Mouse (Mus musculus) heart, postnatal 10 days (tissue): ENCODE data around the gene Eva1a. TPM values are rescaled to one million over a fixed set of nuclear protein-coding genes. Genes with fewer than 3 reads are reported as not detected.

Experiments
- DNase-seq, 2 experiments: peaks; one replicate each; pipeline ENCODE4 v3.0.0; 2021
- intact Hi-C: fragments of 180-260 bp; cut with DNase I; formaldehyde crosslinking; loops from one replicate; pipeline ENCODE4 v1.15.1; 2025
- total RNA-seq, 2 experiments: library from RNA; stranded (reverse); gene quantifications; 2 replicates each; pipeline ENCODE4 v1.2.3; 2021

Gene Eva1a
- total RNA-seq, 2 experiments from 2014 or later: 5.7 to 7.6 TPM

DNA sequence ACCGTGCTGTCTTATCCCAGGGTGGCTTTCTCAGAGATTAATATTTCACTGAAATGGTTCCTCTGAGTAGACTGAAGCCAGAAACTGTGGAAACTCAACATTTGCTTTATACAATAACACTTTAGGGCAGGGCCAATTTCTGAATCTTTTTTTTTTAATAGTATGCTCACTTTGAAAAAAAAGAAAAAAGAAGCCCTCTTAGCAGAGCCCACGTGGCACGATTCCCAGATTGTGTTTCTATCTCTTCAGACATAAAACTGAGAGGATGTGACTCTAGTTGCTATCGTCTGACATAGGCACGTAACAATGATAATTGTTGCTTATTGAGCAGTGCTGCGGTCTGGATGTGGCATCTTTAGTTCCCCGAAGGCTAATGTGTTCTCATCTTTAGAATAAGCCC lies 19.1 kb downstream of the Eva1a start:
- intact Hi-C loops: no loop called here
- DNase-seq: no peak

DNA sequence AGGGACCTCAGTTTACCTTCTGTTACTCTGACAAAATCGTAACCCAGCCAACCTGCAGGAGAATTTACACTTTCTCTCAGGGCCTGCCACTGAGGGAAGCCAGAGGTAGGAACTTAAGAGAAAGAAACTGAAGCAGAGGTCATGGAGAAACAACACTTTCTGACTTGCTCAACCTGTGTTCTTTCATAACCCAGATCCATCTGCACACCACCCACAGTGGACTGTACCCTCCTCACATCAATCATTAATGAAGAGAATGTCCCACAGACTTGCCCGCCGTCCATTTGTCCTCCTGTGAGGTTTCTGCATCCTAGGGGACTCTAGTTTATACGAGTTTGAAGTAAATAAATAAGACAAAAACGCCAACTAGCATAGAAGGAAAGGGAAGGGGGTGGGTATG lies 24.4 kb downstream of the Eva1a start:
- intact Hi-C loops: no loop called here
- no peak for DNase-seq

DNA sequence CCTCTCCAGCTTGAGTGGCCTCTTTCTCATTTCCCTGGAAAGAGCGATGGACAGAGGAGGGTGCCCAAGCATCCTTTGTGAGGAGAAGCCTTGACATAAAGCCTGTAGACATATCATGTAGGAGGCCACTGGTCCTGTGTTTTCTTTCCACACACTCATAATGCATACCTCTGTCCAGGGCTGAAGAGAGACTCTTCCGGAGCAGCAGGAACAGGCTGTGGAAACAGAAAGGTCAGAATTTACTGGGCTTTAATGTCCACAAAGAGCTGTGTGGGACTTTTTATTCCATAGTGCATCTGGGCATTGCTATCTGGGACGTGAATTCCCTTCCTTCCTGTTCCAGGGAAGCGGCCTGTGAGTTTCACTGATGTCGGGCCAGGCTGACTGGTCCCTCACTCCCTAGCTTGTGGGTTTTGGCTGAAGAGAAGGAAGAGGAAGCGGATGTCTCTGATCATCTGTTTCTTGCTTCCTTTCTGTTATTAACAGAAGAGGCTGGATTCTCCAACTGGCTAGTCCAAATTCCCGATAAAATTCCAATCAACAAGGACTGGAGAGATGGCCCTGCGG lies 25.8 kb downstream of the Eva1a start:
- DNase-seq: peak; percentile 60 to 62
- intact Hi-C loops: loop anchor here (2.0 kb wide), 1 partner anchor 16 kb away; no protein-coding TSS in a partner anchor

DNA sequence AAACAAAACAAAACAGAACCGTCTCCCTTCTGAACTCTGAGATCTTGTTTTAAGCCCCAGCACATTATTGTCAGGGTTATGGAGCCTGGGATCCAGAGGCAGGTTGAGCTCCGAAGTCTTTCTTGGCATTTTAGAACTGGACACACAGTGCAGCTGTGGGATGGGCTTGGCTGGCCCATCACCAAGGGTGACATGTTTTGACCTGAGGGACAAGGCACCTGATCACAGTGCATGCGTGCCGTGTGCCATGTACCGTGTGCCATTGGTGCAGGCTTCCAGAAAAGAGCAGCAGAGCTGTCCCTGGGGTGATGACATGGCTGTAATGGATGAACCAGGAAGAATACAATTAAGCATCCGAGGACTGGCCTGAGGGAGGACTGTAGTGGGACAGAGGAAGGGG lies 29.6 kb downstream of the Eva1a start:
- no peak for DNase-seq
- intact Hi-C loops: no loop called here

DNA sequence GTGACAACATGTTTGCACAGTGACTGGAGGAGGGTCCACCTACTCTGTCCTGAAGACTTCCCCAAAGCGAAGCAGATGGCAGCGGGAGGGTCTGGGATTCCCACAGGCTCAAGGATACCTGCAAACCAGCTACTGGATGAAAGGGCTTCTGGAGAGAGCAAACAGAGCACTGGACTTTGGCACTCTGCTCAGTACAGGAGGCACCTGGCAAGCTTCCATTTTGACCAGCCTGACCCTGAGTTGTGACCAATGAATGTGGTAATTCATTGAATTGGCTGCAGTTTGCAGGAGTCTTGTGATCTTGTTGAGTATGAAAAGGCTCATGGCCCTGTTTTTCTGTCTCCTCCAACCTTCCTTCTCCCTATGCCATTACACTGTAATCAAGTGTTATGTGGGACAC lies 32.2 kb downstream of the Eva1a start:
- no peak for DNase-seq
- intact Hi-C loops: no loop called here

DNA sequence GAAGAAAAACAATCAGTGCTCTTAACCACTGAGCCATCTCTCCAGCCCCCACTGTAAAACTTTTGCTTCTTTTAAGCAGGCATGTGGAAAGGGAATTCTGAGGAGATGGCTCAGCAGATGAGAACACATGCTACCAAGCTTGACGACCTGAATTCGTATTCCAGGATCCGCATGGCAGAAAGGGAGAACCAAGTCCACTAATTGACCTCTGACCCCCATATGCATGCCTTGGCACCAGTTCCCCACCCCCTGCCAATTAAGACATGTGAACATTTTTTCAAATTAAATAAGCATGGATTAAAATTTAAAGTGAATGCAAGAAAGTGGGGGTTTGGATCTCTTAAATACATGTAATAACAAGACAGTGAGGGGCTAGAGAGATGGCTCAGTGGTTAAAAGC lies 32.7 kb downstream of the Eva1a start:
- intact Hi-C loops: no loop called here
- DNase-seq: no peak

DNA sequence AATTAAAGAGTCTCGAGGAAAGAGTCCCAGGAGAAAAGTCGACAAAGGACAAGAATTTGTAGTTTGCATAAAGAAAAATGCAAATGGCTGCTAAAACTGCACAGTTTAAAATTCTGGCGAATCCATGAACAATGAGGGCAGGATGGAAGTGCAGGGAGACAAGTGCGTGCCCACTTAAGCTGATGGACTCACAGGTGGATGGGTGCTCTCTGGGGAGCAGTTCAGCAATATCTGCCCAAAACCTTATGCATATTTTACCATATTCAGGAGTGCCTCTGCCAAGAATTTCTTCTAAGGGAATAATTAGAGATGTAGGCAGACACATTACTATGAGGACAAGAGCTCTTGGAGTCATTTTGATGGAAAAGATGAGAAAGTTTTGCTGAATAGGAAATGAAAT lies 35.5 kb downstream of the Eva1a start:
- intact Hi-C loops: no loop called here

GRCm38 (mm10) chr6:82078875-82079274 lies 38.0 kb downstream of the Eva1a start:
- peak in 1 of 2 experiments; percentile 4 for DNase-seq
- intact Hi-C loops: no loop called here

More for the DNA sequence above, 35.5 kb downstream of the Eva1a start:
- DNase-seq: no peak

- intact Hi-C loops: loop anchor here (2.0 to 5.0 kb wide), 2 partner anchors 17 to 36 kb away; no protein-coding TSS in a partner anchor
- peak in 1 of 2 experiments; percentile 3 for DNase-seq
Measured at GRCm38 (mm10) chr6:82083655-82084054, 42.8 kb downstream of the Eva1a start.

DNA sequence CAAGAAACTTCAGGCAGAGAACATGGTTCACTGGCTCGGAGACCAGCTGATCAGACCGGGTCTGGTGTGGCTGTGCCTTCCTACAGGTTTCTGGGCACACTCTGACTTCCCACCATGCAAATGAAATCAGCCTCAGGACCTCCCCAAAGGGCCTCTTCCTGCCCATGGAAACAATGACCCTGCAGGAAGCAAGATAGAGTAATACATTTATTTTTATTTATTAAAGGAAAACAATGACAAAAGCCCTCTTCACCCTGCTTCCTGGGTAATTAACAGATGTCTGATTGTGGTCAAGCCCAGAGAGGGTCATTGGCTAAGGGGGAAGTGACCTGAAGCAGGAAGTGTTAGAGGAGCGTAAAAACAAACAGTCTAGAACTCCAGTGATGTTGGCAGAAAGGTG lies 43.4 kb downstream of the Eva1a start:
- intact Hi-C loops: loop anchor here (5.0 kb wide), 1 partner anchor 37 kb away; no protein-coding TSS in a partner anchor
- peak; percentile 43 to 44 for DNase-seq

- DNase-seq: no peak
- intact Hi-C loops: no loop called here
Measured at GRCm38 (mm10) chr6:82085313-82085908, 44.6 kb downstream of the Eva1a start.

DNA sequence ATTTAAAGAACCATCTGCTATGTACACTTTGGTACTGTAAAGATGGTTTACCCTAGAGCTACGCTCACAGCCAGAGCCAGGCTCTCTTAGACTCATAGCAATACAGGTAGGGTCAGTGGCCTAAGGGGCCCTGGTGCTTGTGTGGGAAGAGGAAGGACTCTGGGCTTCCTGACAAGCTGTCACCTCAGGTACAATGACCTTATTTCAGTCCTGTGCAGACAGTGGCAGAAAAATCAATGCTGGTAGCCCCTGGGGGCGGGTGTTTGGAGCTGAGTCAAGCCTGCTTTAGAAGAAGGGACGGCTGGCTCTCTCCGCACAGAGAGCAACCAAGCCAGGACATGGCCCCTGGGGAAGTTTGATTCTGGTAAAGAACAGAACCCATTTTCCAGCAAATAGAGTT lies 47.3 kb downstream of the Eva1a start:
- intact Hi-C loops: no loop called here
- no peak for DNase-seq

GRCm38 (mm10) chr6:82091773-82092172 lies 50.9 kb downstream of the Eva1a start:
- intact Hi-C loops: no loop called here
- DNase-seq: no peak

DNA sequence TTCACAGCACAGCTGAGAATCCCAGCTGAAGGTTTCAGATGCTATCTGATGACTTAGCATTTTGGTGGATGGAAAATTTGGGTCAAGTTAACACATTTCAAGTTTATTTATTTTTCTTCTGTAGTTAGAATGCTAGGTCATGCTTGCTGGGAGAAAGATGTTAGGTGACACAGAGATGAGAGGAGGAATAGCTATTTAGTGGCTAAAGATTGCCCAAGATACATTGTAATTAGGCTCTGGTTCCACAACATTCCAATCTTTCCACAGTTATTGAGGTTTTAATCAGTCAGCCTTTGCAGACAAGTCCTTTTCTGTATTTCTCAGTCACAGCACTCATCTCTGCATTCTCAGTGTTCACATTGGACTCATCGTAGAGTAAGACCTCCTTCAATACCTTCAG lies 56.9 kb downstream of the Eva1a start:
- no peak for DNase-seq
- intact Hi-C loops: no loop called here

- no peak for DNase-seq
- intact Hi-C loops: no loop called here
Measured at GRCm38 (mm10) chr6:82098456-82098855, 57.6 kb downstream of the Eva1a start.

GRCm38 (mm10) chr6:82110473-82110872 lies 69.6 kb downstream of the Eva1a start:
- DNase-seq: no peak
- intact Hi-C loops: no loop called here

DNA sequence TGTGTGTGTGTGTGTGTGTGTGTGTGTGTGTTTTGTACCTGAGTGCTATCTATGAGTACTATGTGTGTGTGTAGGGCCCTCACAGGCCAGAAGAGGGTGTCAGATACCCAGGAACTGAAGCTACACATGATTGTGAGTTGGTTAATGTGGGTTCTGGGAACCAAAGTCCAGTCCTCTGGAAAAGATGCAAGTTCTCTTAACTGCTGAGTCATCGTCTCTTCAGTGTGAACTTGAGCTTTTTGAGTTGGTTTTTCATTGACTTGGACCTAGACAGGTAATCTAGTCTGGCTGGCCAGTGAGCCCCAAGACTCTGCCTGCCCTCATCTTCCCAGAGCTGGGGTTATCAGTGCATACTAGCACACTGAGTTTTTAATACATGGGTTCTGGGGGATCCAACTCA lies 70.3 kb downstream of the Eva1a start:
- intact Hi-C loops: no loop called here
- DNase-seq: no peak

DNA sequence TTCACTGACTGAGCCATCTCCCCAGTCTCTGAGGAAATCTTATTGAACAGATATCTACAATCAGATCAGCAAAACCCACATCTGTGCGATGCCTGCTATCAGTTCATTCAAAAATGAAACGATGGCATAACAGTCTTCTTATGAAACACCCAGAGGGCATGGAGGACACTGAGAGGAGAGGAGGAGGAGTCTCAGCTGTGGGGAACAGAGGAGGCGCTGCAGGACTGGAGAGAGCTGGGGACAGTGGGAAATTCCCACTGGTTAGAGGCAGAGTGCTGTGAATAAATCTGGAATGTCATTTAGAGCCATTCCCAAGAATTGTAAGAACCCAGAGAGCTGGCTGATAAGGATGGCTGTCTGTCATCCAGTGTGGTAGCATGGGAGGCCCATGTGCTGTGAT lies 70.7 kb downstream of the Eva1a start:
- intact Hi-C loops: no loop called here
- no peak for DNase-seq

DNA sequence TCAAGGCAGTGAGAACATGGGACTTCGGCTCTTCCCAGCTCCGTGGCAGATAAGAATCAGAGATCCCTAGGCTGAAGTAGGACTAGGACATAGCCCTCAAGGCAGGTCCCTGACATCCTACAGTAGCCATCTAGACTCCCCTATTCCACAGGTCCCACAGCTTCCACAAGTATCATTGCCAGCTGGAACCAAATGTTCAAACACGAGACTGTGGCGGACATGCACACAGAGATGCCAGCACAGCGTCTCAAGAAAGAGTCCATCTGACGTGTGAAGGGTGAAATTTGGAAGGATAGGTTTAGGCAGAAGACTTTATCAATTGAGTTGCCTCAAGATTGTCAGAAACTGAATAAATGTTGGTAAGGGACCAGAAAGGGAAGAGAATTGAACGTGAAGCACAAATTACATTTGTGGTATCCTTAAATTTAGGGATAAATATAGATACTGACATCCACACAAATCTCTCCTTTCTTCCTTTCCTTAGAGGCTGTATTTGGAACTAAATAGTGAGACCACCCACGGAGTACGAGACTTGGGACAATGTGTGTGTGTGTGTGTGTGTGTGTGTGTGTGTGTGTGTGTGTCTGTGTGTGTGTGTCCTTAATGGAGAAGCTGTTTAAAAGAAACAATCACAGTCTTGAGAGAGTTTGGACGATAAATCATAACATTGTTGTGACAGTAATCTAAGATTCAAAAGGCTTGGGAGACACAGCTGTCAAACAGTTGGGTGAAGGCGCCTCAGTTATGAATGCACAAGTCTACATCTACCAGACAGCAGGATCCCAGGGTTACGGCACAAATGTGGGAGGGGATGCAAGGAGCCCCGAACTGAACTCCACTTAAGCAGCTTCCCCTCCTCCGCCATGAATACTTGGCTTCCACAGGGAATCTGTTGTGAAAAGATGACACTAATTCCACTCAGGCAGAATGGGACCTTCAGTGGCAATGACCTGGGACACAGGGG lies 71.6 kb downstream of the Eva1a start:
- intact Hi-C loops: no loop called here

GRCm38 (mm10) chr6:82115335-82115965 lies 74.6 kb downstream of the Eva1a start:
- no peak for DNase-seq
- intact Hi-C loops: no loop called here

More for the DNA sequence above, 71.6 kb downstream of the Eva1a start:
- no peak for DNase-seq

GRCm38 (mm10) chr6:82116176-82116575 lies 75.3 kb downstream of the Eva1a start:
- peak; percentile 8 to 15 for DNase-seq
- intact Hi-C loops: no loop called here
